Mouse (Mus musculus) brain, embryonic 14.5 days (tissue): ENCODE measurements around the gene Gm3336.

ENCODE experiments used
- CTCF ChIP-seq: fragments of 200-500 bp; IDR thresholded peaks from 2 replicates; pipeline ENCODE4 v1.5.1; 2012; ENCODE audit warnings: inconsistent platforms, mild to moderate bottlenecking, moderate library complexity, borderline replicate concordance; ENCODE audit not compliant: insufficient read depth, insufficient read length; ENCODE audit errors: extremely low read depth
- POLR2A ChIP-seq: fragments of 200-500 bp; IDR thresholded peaks from 2 replicates; pipeline ENCODE4 v1.6.1; 2012; ENCODE audit warnings: mild to moderate bottlenecking, inconsistent platforms, borderline replicate concordance; ENCODE audit not compliant: poor library complexity, insufficient read depth, insufficient read length, severe bottlenecking; ENCODE audit errors: extremely low read depth

DNA sequence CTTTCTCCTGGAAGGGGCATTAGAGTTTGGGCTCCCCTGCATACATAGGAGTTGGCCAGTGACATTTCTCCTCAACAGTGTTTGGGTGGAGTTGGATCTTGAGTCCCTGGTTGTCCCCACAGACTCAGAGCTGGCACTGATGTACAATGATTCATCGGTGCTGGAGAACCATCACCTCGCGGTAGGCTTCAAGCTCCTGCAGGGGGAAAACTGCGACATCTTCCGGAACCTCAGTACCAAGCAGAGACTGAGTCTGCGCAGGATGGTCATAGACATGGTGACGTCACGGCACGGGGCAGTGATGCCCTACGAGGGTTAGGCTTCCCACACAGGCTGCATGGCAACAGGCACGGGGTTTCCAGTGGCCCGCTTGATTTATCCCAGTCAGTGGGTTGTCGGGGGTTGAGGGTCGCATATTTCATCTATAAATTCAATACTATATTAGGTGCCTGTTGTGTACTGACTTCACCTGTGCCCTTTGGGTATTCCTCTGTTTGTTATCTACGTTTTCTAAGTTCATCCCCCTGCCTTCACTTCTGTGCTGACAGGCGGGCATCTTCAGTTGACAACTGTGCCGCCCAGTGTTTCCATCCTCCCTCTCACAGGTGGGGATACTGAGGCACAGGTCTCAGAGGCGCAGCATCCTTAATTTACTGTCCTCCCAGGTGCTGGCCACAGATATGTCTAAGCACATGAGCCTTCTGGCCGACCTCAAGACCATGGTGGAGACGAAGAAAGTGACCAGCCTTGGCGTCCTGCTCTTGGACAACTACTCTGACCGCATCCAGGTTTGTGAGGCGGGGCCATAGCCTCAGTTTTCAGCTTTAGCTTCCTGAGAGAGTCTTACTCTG, 30.1 kb downstream of the Gm3336 start:
- no peak for TF ChIP-seq CTCF
- TF ChIP-seq POLR2A = no peak
